Mouse (Mus musculus): ENCODE measurements around the gene Grap. TPM values are rescaled to one million over a fixed set of nuclear protein-coding genes. Genes with fewer than 3 reads are reported as not detected.
A peak's percentile ranks its signal among the peaks of the same experiment; 100 is the strongest.

Gene Grap
- polyA plus RNA-seq, 1 experiment = 85.6 TPM

GRCm38 (mm10) chr11:61669492-61670490, 16.7 kb downstream of the Grap start:
- H3K4me3 ChIP-seq (ENCODE audit: extremely low read depth, insufficient read depth, insufficient read length) = no peak overlapping the region
- peak overlapping the region; percentile 34 for H3K27ac ChIP-seq (ENCODE audit: insufficient read depth, low read length)
- peaks cover 10% of the 10 kb centered on the region; the same call in 1 of the 2 replicates for H3K4me1 ChIP-seq (ENCODE audit: control insufficient read depth, insufficient read depth, insufficient read length)
- no peaks in the 10 kb centered on the region for H3K27me3 ChIP-seq (ENCODE audit: control insufficient read depth, insufficient read depth, low read length)
- no peak for TF ChIP-seq POLR2A (IDR thresholded peaks at IDR 0.05; ENCODE audit: low read depth, low read length)
- no peak for TF ChIP-seq CTCF (IDR thresholded peaks at IDR 0.05; ENCODE audit: extremely low read depth, insufficient read depth, insufficient read length, insufficient replicate concordance)
- DNase-seq (ENCODE audit: low read depth in 1 of 2, low spot score in 2 of 2) = no peak
- WGBS = 50% methylated on average over 14 of the region's 14 CpGs
- H3K36me3 ChIP-seq (ENCODE audit: control insufficient read depth, insufficient read depth, low read length) = peaks cover 56% of the 10 kb centered on the region

- DNase-seq (ENCODE audit: low read depth in 1 of 2, low spot score in 2 of 2) = no peak
- no peak overlapping the region for H3K27ac ChIP-seq (ENCODE audit: insufficient read depth, low read length)
- no peak for TF ChIP-seq POLR2A (IDR thresholded peaks at IDR 0.05; ENCODE audit: low read depth, low read length)
- no peak for TF ChIP-seq CTCF (IDR thresholded peaks at IDR 0.05; ENCODE audit: extremely low read depth, insufficient read depth, insufficient read length, insufficient replicate concordance)
- WGBS = 92% methylated on average over 19 of the region's 19 CpGs
- H3K4me1 ChIP-seq (ENCODE audit: control insufficient read depth, insufficient read depth, insufficient read length) = peaks cover 10% of the 10 kb centered on the region; the same call in 1 of the 2 replicates
- no peak overlapping the region for H3K4me3 ChIP-seq (ENCODE audit: extremely low read depth, insufficient read depth, insufficient read length)
- no peaks in the 10 kb centered on the region for H3K27me3 ChIP-seq (ENCODE audit: control insufficient read depth, insufficient read depth, low read length)
- H3K36me3 ChIP-seq (ENCODE audit: control insufficient read depth, insufficient read depth, low read length) = peaks cover 41% of the 10 kb centered on the region
Observed at GRCm38 (mm10) chr11:61671781-61672383, 18.8 kb downstream of the Grap start.

GRCm38 (mm10) chr11:61673686-61674085, 20.6 kb downstream of the Grap start:
- Histone ChIP-seq H3K27ac (ENCODE audit: insufficient read depth, low read length) (no peak overlapping the region), H3K27me3 (ENCODE audit: control insufficient read depth, insufficient read depth, low read length) (no peaks in the 10 kb centered on the region), H3K4me3 (ENCODE audit: extremely low read depth, insufficient read depth, insufficient read length) (no peak overlapping the region), H3K4me1 (ENCODE audit: control insufficient read depth, insufficient read depth, insufficient read length) (peaks cover 10% of the 10 kb centered on the region; the same call in 1 of the 2 replicates), H3K36me3 (ENCODE audit: control insufficient read depth, insufficient read depth, low read length) (peaks cover 28% of the 10 kb centered on the region)
- no peak for TF ChIP-seq POLR2A (IDR thresholded peaks at IDR 0.05; ENCODE audit: low read depth, low read length)
- peak; percentile 25; the same call in 1 of the 2 replicates for TF ChIP-seq CTCF (IDR thresholded peaks at IDR 0.05; ENCODE audit: extremely low read depth, insufficient read depth, insufficient read length, insufficient replicate concordance)
- no peak for DNase-seq (ENCODE audit: low read depth in 1 of 2, low spot score in 2 of 2)
- 51% methylated on average over 8 of the region's 8 CpGs for WGBS

GRCm38 (mm10) chr11:61674151-61674838, 21.2 kb downstream of the Grap start:
- TF ChIP-seq CTCF (IDR thresholded peaks at IDR 0.05; ENCODE audit: extremely low read depth, insufficient read depth, insufficient read length, insufficient replicate concordance) (no peak), POLR2A (IDR thresholded peaks at IDR 0.05; ENCODE audit: low read depth, low read length) (no peak)
- no peak overlapping the region for H3K27ac ChIP-seq (ENCODE audit: insufficient read depth, low read length)
- peaks cover 26% of the 10 kb centered on the region for H3K36me3 ChIP-seq (ENCODE audit: control insufficient read depth, insufficient read depth, low read length)
- DNase-seq (ENCODE audit: low read depth in 1 of 2, low spot score in 2 of 2) = no peak
- H3K27me3 ChIP-seq (ENCODE audit: control insufficient read depth, insufficient read depth, low read length) = no peaks in the 10 kb centered on the region
- peaks cover 5% of the 10 kb centered on the region; the same call in 1 of the 2 replicates for H3K4me1 ChIP-seq (ENCODE audit: control insufficient read depth, insufficient read depth, insufficient read length)
- no peak overlapping the region for H3K4me3 ChIP-seq (ENCODE audit: extremely low read depth, insufficient read depth, insufficient read length)
- 56% methylated on average over 19 of the region's 19 CpGs for WGBS

GRCm38 (mm10) chr11:61674839-61675159, 21.7 kb downstream of the Grap start:
- TF ChIP-seq POLR2A (IDR thresholded peaks at IDR 0.05; ENCODE audit: low read depth, low read length) (no peak), CTCF (IDR thresholded peaks at IDR 0.05; ENCODE audit: extremely low read depth, insufficient read depth, insufficient read length, insufficient replicate concordance) (no peak)
- Histone ChIP-seq H3K4me1 (ENCODE audit: control insufficient read depth, insufficient read depth, insufficient read length) (peaks cover 2% of the 10 kb centered on the region; the same call in 1 of the 2 replicates), H3K4me3 (ENCODE audit: extremely low read depth, insufficient read depth, insufficient read length) (no peak overlapping the region), H3K36me3 (ENCODE audit: control insufficient read depth, insufficient read depth, low read length) (peaks cover 26% of the 10 kb centered on the region), H3K27me3 (ENCODE audit: control insufficient read depth, insufficient read depth, low read length) (no peaks in the 10 kb centered on the region), H3K27ac (ENCODE audit: insufficient read depth, low read length) (no peak overlapping the region)
- WGBS = 34% methylated on average over 8 of the region's 8 CpGs
- no peak for DNase-seq (ENCODE audit: low read depth in 1 of 2, low spot score in 2 of 2)

GRCm38 (mm10) chr11:61675332-61675731, 22.3 kb downstream of the Grap start:
- 65% methylated on average over 2 of the region's 2 CpGs for WGBS
- DNase-seq (ENCODE audit: low read depth in 1 of 2, low spot score in 2 of 2) = no peak
- Histone ChIP-seq H3K27me3 (ENCODE audit: control insufficient read depth, insufficient read depth, low read length) (no peaks in the 10 kb centered on the region), H3K4me3 (ENCODE audit: extremely low read depth, insufficient read depth, insufficient read length) (no peak overlapping the region), H3K36me3 (ENCODE audit: control insufficient read depth, insufficient read depth, low read length) (peaks cover 23% of the 10 kb centered on the region), H3K27ac (ENCODE audit: insufficient read depth, low read length) (no peak overlapping the region), H3K4me1 (ENCODE audit: control insufficient read depth, insufficient read depth, insufficient read length) (no peaks in the 10 kb centered on the region)
- TF ChIP-seq CTCF (IDR thresholded peaks at IDR 0.05; ENCODE audit: extremely low read depth, insufficient read depth, insufficient read length, insufficient replicate concordance) = no peak
- TF ChIP-seq POLR2A (IDR thresholded peaks at IDR 0.05; ENCODE audit: low read depth, low read length) = no peak

Data from spleen, adult 2 months (tissue).